Mouse (Mus musculus): Measurements from ENCODE around the gene Eml1. TPM values are rescaled to one million over a fixed set of nuclear protein-coding genes. Genes with fewer than 3 reads are reported as not detected.
"Not testable (repeated sequence)": the region's sequence is repeated elsewhere in the genome, so short reads cannot be mapped to it uniquely, and the experiment has no call there.

The Eml1 gene
- total RNA-seq, 1 experiment = 4.2 TPM

DNA sequence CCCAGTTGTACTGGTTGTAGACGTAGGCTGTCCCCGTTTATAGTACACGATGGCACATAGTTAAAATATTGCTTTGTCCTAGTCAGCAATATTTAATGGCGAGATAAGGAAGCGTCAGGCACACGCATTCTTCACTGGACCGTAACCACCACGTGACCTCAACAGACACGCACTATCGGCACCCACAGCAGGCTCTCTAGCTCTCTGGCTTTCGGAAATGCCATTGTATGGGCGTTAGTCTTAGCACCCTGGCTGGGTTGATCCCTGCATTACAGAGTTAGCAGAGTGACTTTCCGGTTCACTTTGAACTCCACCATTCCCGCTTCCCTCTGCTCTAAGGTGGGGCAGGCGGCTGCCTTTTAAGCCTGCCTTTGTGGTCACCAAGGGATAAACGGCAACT is 132.8 kb downstream of the Eml1 start:
- DNase-seq (ENCODE audit: low read depth, low spot score) = no peak
- Histone ChIP-seq H3K9ac (ENCODE audit: insufficient read depth, low read depth, low read length, poor library complexity, severe bottlenecking) (no peak overlapping the region), H3K4me1 (ENCODE audit: control insufficient read depth in 2 of 2, insufficient read depth in 2 of 2, low read length in 2 of 2, poor library complexity in 1 of 2) (peaks cover 0 to 3% of the 10 kb centered on the region in 2 experiments; a peak in 1 of 4 replicates), H3K9me3 (ENCODE audit: control insufficient read depth, insufficient read depth, low read depth, low read length) (no peaks in the 10 kb centered on the region), H3K36me3 (ENCODE audit: control insufficient read depth, insufficient read depth, low read length, poor library complexity, severe bottlenecking) (no peaks in the 10 kb centered on the region), H3K27ac (ENCODE audit: insufficient read depth, low read depth, low read length, poor library complexity, severe bottlenecking) (no peak overlapping the region), H3K4me3 (ENCODE audit: insufficient read depth in 1 of 2, low read depth in 1 of 2, low read length in 2 of 2, poor library complexity in 1 of 2, severe bottlenecking in 1 of 2) (no peak overlapping the region)
- in situ Hi-C loops (cut with MboI; ENCODE audit: low sequenced_read_pairs in 2 of 2, unreplicated experiment in 2 of 2) = no loop called here
- no peak for TF ChIP-seq HCFC1 (IDR thresholded peaks at IDR 0.05; ENCODE audit: borderline replicate concordance, insufficient read depth, low read length)
- TF ChIP-seq ZNF384 (IDR thresholded peaks at IDR 0.05; ENCODE audit: low read depth, low read length) = no peak

DNA sequence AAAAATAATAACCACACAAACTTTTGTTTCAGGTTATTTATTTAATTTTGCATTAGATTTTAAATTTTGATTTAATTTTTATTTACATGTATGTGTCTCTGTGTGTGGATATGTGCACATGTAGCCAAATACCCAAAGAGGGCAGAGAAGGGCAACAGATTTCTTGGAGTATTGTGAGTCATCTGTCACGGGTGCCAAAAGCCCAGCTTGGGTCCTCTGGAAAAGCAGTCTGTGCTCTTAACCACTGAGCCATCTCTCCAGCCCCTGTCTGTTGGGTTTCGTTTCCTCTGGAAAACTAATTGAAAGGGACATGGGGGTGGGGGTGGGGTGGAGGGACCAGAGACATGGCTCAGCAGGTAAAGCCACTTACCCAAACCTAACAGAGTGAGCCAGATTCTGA is 135.1 kb downstream of the Eml1 start:
- DNase-seq (ENCODE audit: low read depth, low spot score) = no peak
- no peak overlapping the region for H3K27ac ChIP-seq (ENCODE audit: insufficient read depth, low read depth, low read length, poor library complexity, severe bottlenecking)
- H3K9ac ChIP-seq (ENCODE audit: insufficient read depth, low read depth, low read length, poor library complexity, severe bottlenecking) = no peak overlapping the region
- H3K4me3 ChIP-seq (ENCODE audit: insufficient read depth in 1 of 2, low read depth in 1 of 2, low read length in 2 of 2, poor library complexity in 1 of 2, severe bottlenecking in 1 of 2) = no peak overlapping the region
- peaks cover 0 to 5% of the 10 kb centered on the region in 2 experiments; a peak in 1 of 4 replicates for H3K4me1 ChIP-seq (ENCODE audit: control insufficient read depth in 2 of 2, insufficient read depth in 2 of 2, low read length in 2 of 2, poor library complexity in 1 of 2)
- in situ Hi-C loops (cut with MboI; ENCODE audit: low sequenced_read_pairs in 2 of 2, unreplicated experiment in 2 of 2) = no loop called here
- no peaks in the 10 kb centered on the region for H3K9me3 ChIP-seq (ENCODE audit: control insufficient read depth, insufficient read depth, low read depth, low read length)
- no peak for TF ChIP-seq ZC3H11A (IDR thresholded peaks at IDR 0.05; ENCODE audit: borderline replicate concordance, low read depth, low read length)
- no peak for TF ChIP-seq CHD2 (IDR thresholded peaks at IDR 0.05; ENCODE audit: low read depth, low read length)
- no peak for TF ChIP-seq MAFK (IDR thresholded peaks at IDR 0.05; ENCODE audit: insufficient read depth, low read depth, low read length)
- no peak for TF ChIP-seq HCFC1 (IDR thresholded peaks at IDR 0.05; ENCODE audit: borderline replicate concordance, insufficient read depth, low read length)
- no peak for TF ChIP-seq ZNF384 (IDR thresholded peaks at IDR 0.05; ENCODE audit: low read depth, low read length)
- no peaks in the 10 kb centered on the region for H3K36me3 ChIP-seq (ENCODE audit: control insufficient read depth, insufficient read depth, low read length, poor library complexity, severe bottlenecking)

GRCm38 (mm10) chr12:108507046-108507445 is 136.3 kb downstream of the Eml1 start:
- H3K27ac ChIP-seq (ENCODE audit: insufficient read depth, low read depth, low read length, poor library complexity, severe bottlenecking); H3K36me3 ChIP-seq (ENCODE audit: control insufficient read depth, insufficient read depth, low read length, poor library complexity, severe bottlenecking); DNase-seq (ENCODE audit: low read depth, low spot score); H3K9ac ChIP-seq (ENCODE audit: insufficient read depth, low read depth, low read length, poor library complexity, severe bottlenecking); in situ Hi-C loops (cut with MboI; ENCODE audit: low sequenced_read_pairs in 2 of 2, unreplicated experiment in 2 of 2); H3K4me1 ChIP-seq (ENCODE audit: control insufficient read depth in 2 of 2, insufficient read depth in 2 of 2, low read length in 2 of 2, poor library complexity in 1 of 2); H3K4me3 ChIP-seq (ENCODE audit: insufficient read depth in 1 of 2, low read depth in 1 of 2, low read length in 2 of 2, poor library complexity in 1 of 2, severe bottlenecking in 1 of 2); H3K9me3 ChIP-seq (ENCODE audit: control insufficient read depth, insufficient read depth, low read depth, low read length): not testable (repeated sequence)

DNA sequence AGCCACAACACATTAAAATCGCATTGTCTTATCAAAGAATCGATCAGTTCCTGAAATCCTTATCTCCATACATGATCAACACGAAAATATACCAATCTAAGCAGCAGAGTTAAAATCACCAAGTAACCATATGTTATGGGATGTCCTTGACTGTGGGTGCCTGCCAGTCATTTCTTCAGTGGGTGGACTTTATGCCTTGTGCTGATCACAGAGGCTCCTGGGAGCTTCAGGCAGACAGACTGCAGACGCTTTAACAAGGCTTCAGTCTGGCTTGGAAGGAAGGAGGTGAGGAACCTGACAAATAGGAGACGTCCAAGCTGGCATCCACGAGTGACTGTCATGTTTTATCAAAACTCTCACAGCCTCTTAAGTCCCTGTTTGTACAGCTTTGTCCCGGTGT is 139.8 kb downstream of the Eml1 start:
- no peak overlapping the region for H3K27ac ChIP-seq (ENCODE audit: insufficient read depth, low read depth, low read length, poor library complexity, severe bottlenecking)
- no peak for DNase-seq (ENCODE audit: low read depth, low spot score)
- TF ChIP-seq ZC3H11A (IDR thresholded peaks at IDR 0.05; ENCODE audit: borderline replicate concordance, low read depth, low read length) (no peak), CHD2 (IDR thresholded peaks at IDR 0.05; ENCODE audit: low read depth, low read length) (no peak), HCFC1 (IDR thresholded peaks at IDR 0.05; ENCODE audit: borderline replicate concordance, insufficient read depth, low read length) (no peak), ZNF384 (IDR thresholded peaks at IDR 0.05; ENCODE audit: low read depth, low read length) (no peak), MAFK (IDR thresholded peaks at IDR 0.05; ENCODE audit: insufficient read depth, low read depth, low read length) (no peak)
- H3K4me1 ChIP-seq (ENCODE audit: control insufficient read depth in 2 of 2, insufficient read depth in 2 of 2, low read length in 2 of 2, poor library complexity in 1 of 2) = peaks cover 0 to 2% of the 10 kb centered on the region in 2 experiments; a peak in 1 of 4 replicates
- no peak overlapping the region for H3K9ac ChIP-seq (ENCODE audit: insufficient read depth, low read depth, low read length, poor library complexity, severe bottlenecking)
- H3K4me3 ChIP-seq (ENCODE audit: insufficient read depth in 1 of 2, low read depth in 1 of 2, low read length in 2 of 2, poor library complexity in 1 of 2, severe bottlenecking in 1 of 2) = no peak overlapping the region
- in situ Hi-C loops (cut with MboI; ENCODE audit: low sequenced_read_pairs in 2 of 2, unreplicated experiment in 2 of 2) = no loop called here
- no peaks in the 10 kb centered on the region for H3K36me3 ChIP-seq (ENCODE audit: control insufficient read depth, insufficient read depth, low read length, poor library complexity, severe bottlenecking)
- no peaks in the 10 kb centered on the region for H3K9me3 ChIP-seq (ENCODE audit: control insufficient read depth, insufficient read depth, low read depth, low read length)

- no peaks in the 10 kb centered on the region for H3K9me3 ChIP-seq (ENCODE audit: control insufficient read depth, insufficient read depth, low read depth, low read length)
- H3K36me3 ChIP-seq (ENCODE audit: control insufficient read depth, insufficient read depth, low read length, poor library complexity, severe bottlenecking) = no peaks in the 10 kb centered on the region
- H3K27ac ChIP-seq (ENCODE audit: insufficient read depth, low read depth, low read length, poor library complexity, severe bottlenecking) = no peak overlapping the region
- H3K9ac ChIP-seq (ENCODE audit: insufficient read depth, low read depth, low read length, poor library complexity, severe bottlenecking) = no peak overlapping the region
- no peak for DNase-seq (ENCODE audit: low read depth, low spot score)
- H3K4me3 ChIP-seq (ENCODE audit: insufficient read depth in 1 of 2, low read depth in 1 of 2, low read length in 2 of 2, poor library complexity in 1 of 2, severe bottlenecking in 1 of 2) = no peak overlapping the region
- TF ChIP-seq HCFC1 (IDR thresholded peaks at IDR 0.05; ENCODE audit: borderline replicate concordance, insufficient read depth, low read length) (no peak), MAFK (IDR thresholded peaks at IDR 0.05; ENCODE audit: insufficient read depth, low read depth, low read length) (no peak), ZC3H11A (IDR thresholded peaks at IDR 0.05; ENCODE audit: borderline replicate concordance, low read depth, low read length) (no peak; the same call in 1 of the 2 replicates), ZNF384 (IDR thresholded peaks at IDR 0.05; ENCODE audit: low read depth, low read length) (no peak), CHD2 (IDR thresholded peaks at IDR 0.05; ENCODE audit: low read depth, low read length) (no peak)
- H3K4me1 ChIP-seq (ENCODE audit: control insufficient read depth in 2 of 2, insufficient read depth in 2 of 2, low read length in 2 of 2, poor library complexity in 1 of 2) = peaks cover 0 to 2% of the 10 kb centered on the region in 2 experiments; a peak in 1 of 4 replicates
- in situ Hi-C loops (cut with MboI; ENCODE audit: low sequenced_read_pairs in 2 of 2, unreplicated experiment in 2 of 2) = no loop called here
Observed at GRCm38 (mm10) chr12:108511009-108511408, 140.3 kb downstream of the Eml1 start.
